Mouse (Mus musculus) bone marrow, adult 2 months (tissue): Measurements from ENCODE around the gene Slc30a4. TPM values are rescaled to one million over a fixed set of nuclear protein-coding genes. Genes with fewer than 3 reads are reported as not detected.

ENCODE experiments used
- H3K27ac ChIP-seq: fragments of 200-500 bp; 2 replicates; pipeline ENCODE4 v1.5.1; 2012; ENCODE audit warnings: low read depth, mild to moderate bottlenecking, control low read depth, inconsistent platforms, low read length; ENCODE audit not compliant: control insufficient read depth, poor library complexity, insufficient read depth
- H3K4me1 ChIP-seq: fragments of 200-500 bp; 2 replicates; pipeline ENCODE4 v1.6.1; 2011; ENCODE audit warnings: low read length; ENCODE audit not compliant: control insufficient read depth, insufficient read depth
- H3K4me3 ChIP-seq: fragments of 200-500 bp; replicated peaks from 2 replicates; pipeline ENCODE3; 2011; ENCODE audit warnings: mild to moderate bottlenecking, low read depth, low read length, control low read depth; ENCODE audit not compliant: control insufficient read depth
- CTCF ChIP-seq: fragments of 200-500 bp; IDR thresholded peaks from 2 replicates; pipeline ENCODE4 v1.5.1; 2011; ENCODE audit warnings: low read length, control low read depth; ENCODE audit not compliant: control insufficient read depth, insufficient read depth
- POLR2A ChIP-seq: fragments of 200-500 bp; IDR thresholded peaks from 2 replicates; pipeline ENCODE4 v1.6.1; 2011; ENCODE audit warnings: low read depth, mild to moderate bottlenecking, control low read depth, low read length, borderline replicate concordance; ENCODE audit not compliant: control insufficient read depth
- WGBS: fragments of 180-500 bp; shearing (Covaris S2); methylation state at CpG from one replicate; pipeline ENCODE4 v1.1.7; 2018; 5-methylcytosine and 5-hydroxymethylcytosine counted together
- polyA plus RNA-seq: library from polyadenylated mRNA; stranded (reverse); fragments of >200 nt; gene quantifications from 2 replicates; pipeline ENCODE4 v1.2.4, GENCODE M21; 2011; ENCODE audit warnings: low replicate concordance; ENCODE audit not compliant: missing spikeins, insufficient read depth, insufficient read length

The Slc30a4 gene
- polyA plus RNA-seq, 1 experiment, result 2.8 TPM

- WGBS, result 1% methylated on average over 15 of the region's 15 CpGs
- no peak for TF ChIP-seq POLR2A
- TF ChIP-seq CTCF, result no peak
- Histone ChIP-seq H3K4me3 (peak overlapping the region; percentile 75), H3K27ac (peak overlapping the region; percentile 50; the same call in 1 of the 2 replicates), H3K4me1 (no peaks in the 10 kb centered on the region; the same call in none of the 2 replicates)
These were observed 637 bp downstream of the Slc30a4 start for GRCm38 (mm10) chr2:122701871-122702180.

- H3K27ac ChIP-seq, result no peak overlapping the region
- H3K4me3 ChIP-seq, result no peak overlapping the region
- H3K4me1 ChIP-seq, result no peaks in the 10 kb centered on the region; the same call in 1 of the 2 replicates
- 77% methylated on average over 8 of the region's 8 CpGs for WGBS
- TF ChIP-seq CTCF (no peak), POLR2A (no peak)
These were observed 1.5 kb downstream of the Slc30a4 start for GRCm38 (mm10) chr2:122701012-122701411.

- no peaks in the 10 kb centered on the region; the same call in 1 of the 2 replicates for H3K4me1 ChIP-seq
- H3K27ac ChIP-seq, result no peak overlapping the region
- no peak overlapping the region for H3K4me3 ChIP-seq
- WGBS, result 76% methylated on average over 2 of the region's 2 CpGs
- no peak for TF ChIP-seq POLR2A
- no peak for TF ChIP-seq CTCF
These were observed 4.9 kb downstream of the Slc30a4 start for GRCm38 (mm10) chr2:122697526-122697925.

- 76% methylated on average over 6 of the region's 6 CpGs for WGBS
- TF ChIP-seq POLR2A (no peak), CTCF (no peak)
- no peaks in the 10 kb centered on the region for H3K4me1 ChIP-seq
- H3K27ac ChIP-seq, result no peak overlapping the region
- no peak overlapping the region for H3K4me3 ChIP-seq
These were observed 15.8 kb downstream of the Slc30a4 start for GRCm38 (mm10) chr2:122686665-122687064.

GRCm38 (mm10) chr2:122683641-122684040 is 18.8 kb downstream of the Slc30a4 start:
- no peaks in the 10 kb centered on the region for H3K4me1 ChIP-seq
- WGBS, result 72% methylated on average over 1 of the region's 1 CpGs
- TF ChIP-seq CTCF (no peak), POLR2A (no peak)
- no peak overlapping the region for H3K4me3 ChIP-seq
- H3K27ac ChIP-seq, result no peak overlapping the region

- Histone ChIP-seq H3K4me1 (no peaks in the 10 kb centered on the region), H3K27ac (no peak overlapping the region), H3K4me3 (no peak overlapping the region)
- 79% methylated on average over 2 of the region's 2 CpGs for WGBS
- TF ChIP-seq CTCF (no peak), POLR2A (no peak)
These were observed 19.9 kb downstream of the Slc30a4 start for GRCm38 (mm10) chr2:122682520-122682919.

GRCm38 (mm10) chr2:122681379-122682137 is 20.9 kb downstream of the Slc30a4 start:
- no peaks in the 10 kb centered on the region for H3K4me1 ChIP-seq
- no peak for TF ChIP-seq CTCF
- no peak for TF ChIP-seq POLR2A
- H3K4me3 ChIP-seq, result no peak overlapping the region
- H3K27ac ChIP-seq, result no peak overlapping the region
- 77% methylated on average over 5 of the region's 5 CpGs for WGBS

- no peak for TF ChIP-seq POLR2A
- no peak for TF ChIP-seq CTCF
- 52% methylated on average over 2 of the region's 2 CpGs for WGBS
- H3K27ac ChIP-seq, result no peak overlapping the region
- H3K4me1 ChIP-seq, result peaks cover 5% of the 10 kb centered on the region; the same call in 1 of the 2 replicates
- H3K4me3 ChIP-seq, result no peak overlapping the region
These were observed 27.3 kb downstream of the Slc30a4 start for GRCm38 (mm10) chr2:122675126-122675525.

- H3K4me1 ChIP-seq, result peaks cover 5% of the 10 kb centered on the region; the same call in 1 of the 2 replicates
- WGBS, result 6% methylated on average over 5 of the region's 5 CpGs
- no peak for TF ChIP-seq POLR2A
- TF ChIP-seq CTCF, result no peak
- H3K27ac ChIP-seq, result no peak overlapping the region
- H3K4me3 ChIP-seq, result no peak overlapping the region
These were observed 29.6 kb downstream of the Slc30a4 start for GRCm38 (mm10) chr2:122672841-122673240.
